Mouse (Mus musculus) intestine, embryonic 14.5 days (tissue): Measurements from ENCODE around the gene Serpina3m. TPM values are rescaled to one million over a fixed set of nuclear protein-coding genes. Genes with fewer than 3 reads are reported as not detected.
"Not testable (repeated sequence)": the region's sequence is repeated elsewhere in the genome, so short reads cannot be mapped to it uniquely, and the experiment has no call there.

Experiments
- ATAC-seq: fragments of 200-750 bp; cut with Nextera tagmentation; replicated peaks from 2 replicates; pipeline ENCODE4 v1.8.0; 2017; ENCODE audit warnings: low read depth, moderate number of reproducible peaks, moderate TSS enrichment, moderate library complexity; ENCODE audit not compliant: low FRiP score, low TSS enrichment
- DNase-seq: peaks from one replicate; pipeline ENCODE4 v3.0.0-alpha.2; 2018; ENCODE audit warnings: low spot score
- H3K27ac ChIP-seq: fragments of 300-500 bp; sonication (generic); 2 replicates; pipeline ENCODE4 v1.5.1; 2014; ENCODE audit warnings: low read depth, mild to moderate bottlenecking, control low read depth
- H3K27me3 ChIP-seq: fragments of 300-500 bp; sonication (generic); replicated peaks from 2 replicates; pipeline ENCODE4 v1.6.1; 2014; ENCODE audit warnings: low read length, control low read depth; ENCODE audit not compliant: control insufficient read depth, insufficient read depth
- H3K36me3 ChIP-seq: fragments of 300-500 bp; sonication (generic); 2 replicates; pipeline ENCODE4 v1.6.1; 2014; ENCODE audit warnings: low read length, control low read depth; ENCODE audit not compliant: control insufficient read depth, insufficient read depth
- H3K4me1 ChIP-seq: fragments of 300-500 bp; sonication (generic); replicated peaks from 2 replicates; pipeline ENCODE4 v1.6.1; 2014; ENCODE audit warnings: low read length, control low read depth, mixed read lengths; ENCODE audit not compliant: control insufficient read depth, insufficient read depth
- H3K4me2 ChIP-seq: fragments of 300-500 bp; sonication (generic); 2 replicates; pipeline ENCODE4 v1.6.1; 2014; ENCODE audit warnings: low read length
- H3K4me3 ChIP-seq: fragments of 300-500 bp; sonication (generic); 2 replicates; pipeline ENCODE4 v1.5.1; 2014; ENCODE audit warnings: low read depth, low read length, control low read depth, mixed read lengths
- H3K9ac ChIP-seq: fragments of 300-500 bp; sonication (generic); 2 replicates; pipeline ENCODE4 v1.6.1; 2014; ENCODE audit warnings: mild to moderate bottlenecking, low read length
- H3K9me3 ChIP-seq: fragments of 300-500 bp; sonication (generic); 2 replicates; pipeline ENCODE4 v1.6.1; 2016; ENCODE audit warnings: low read length, control low read depth; ENCODE audit not compliant: control insufficient read depth
- WGBS: fragments of 180-500 bp; shearing (Covaris S2); extraction: QIAGEN DNeasy Blood & Tissue Kit; methylation state at CpG from one replicate; pipeline ENCODE4 v1.1.7; 2014; 5-methylcytosine and 5-hydroxymethylcytosine counted together
- polyA plus RNA-seq: library from polyadenylated mRNA; unstranded; fragments of >200 nt; fragmentation: Nextera tagmentation; extraction: Ambion mirVana; gene quantifications from 2 replicates; pipeline ENCODE4 v1.2.1, GENCODE M21; 2014

Gene Serpina3m
- polyA plus RNA-seq, 1 experiment from 2014 or later = not detected

DNA sequence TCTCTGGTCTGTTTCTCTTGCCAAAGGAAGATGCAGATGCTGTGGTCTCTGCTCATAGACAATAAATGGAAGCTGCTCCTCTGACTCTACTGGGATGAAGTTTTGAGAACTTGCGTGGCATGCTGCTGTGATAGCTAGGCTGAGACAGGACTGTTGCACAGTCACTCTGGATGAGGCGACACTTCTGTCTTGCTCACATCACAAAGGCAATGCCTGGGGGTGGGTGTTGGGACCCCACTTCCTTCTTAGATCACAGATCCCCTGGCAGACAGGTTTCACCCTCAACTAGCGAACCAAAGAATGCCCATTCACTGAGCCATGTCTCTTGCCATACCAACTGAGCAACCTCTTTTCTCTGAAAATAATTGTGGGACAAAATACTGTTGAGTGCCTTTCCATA is 419 bp downstream of the Serpina3m start:
- Histone ChIP-seq H3K4me3 (no peak overlapping the region), H3K4me1 (no peaks in the 10 kb centered on the region), H3K9me3 (no peaks in the 10 kb centered on the region), H3K4me2 (no peak overlapping the region), H3K9ac (no peak overlapping the region), H3K27me3 (no peaks in the 10 kb centered on the region), H3K27ac (no peak overlapping the region), H3K36me3 (no peaks in the 10 kb centered on the region)
- 95% methylated on average over 3 of the region's 3 CpGs for WGBS
- DNase-seq (no peak), ATAC-seq (no peak)

DNA sequence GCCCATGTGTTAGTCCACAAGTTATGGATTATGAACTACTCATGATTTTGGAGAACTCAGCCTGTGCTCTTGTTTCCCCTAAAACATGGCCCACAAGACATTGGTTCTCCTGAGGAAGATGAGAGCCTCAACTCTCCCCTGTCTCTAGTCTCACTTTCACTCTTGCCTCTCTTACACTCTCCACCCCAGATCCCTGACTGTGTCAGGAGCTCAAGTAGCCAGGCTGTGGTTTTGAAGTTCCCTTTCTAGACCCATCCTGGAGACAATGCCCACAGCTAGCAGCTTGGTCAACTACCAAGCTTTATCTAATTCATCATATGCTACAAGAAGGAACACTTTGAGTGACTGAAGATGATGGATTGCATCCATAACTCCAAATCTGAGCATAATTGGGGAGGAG is 4.2 kb downstream of the Serpina3m start:
- not testable (repeated sequence) for H3K27me3 ChIP-seq, H3K27ac ChIP-seq, H3K4me3 ChIP-seq, H3K9me3 ChIP-seq, H3K4me2 ChIP-seq, H3K4me1 ChIP-seq, H3K9ac ChIP-seq, H3K36me3 ChIP-seq, ATAC-seq, DNase-seq

DNA sequence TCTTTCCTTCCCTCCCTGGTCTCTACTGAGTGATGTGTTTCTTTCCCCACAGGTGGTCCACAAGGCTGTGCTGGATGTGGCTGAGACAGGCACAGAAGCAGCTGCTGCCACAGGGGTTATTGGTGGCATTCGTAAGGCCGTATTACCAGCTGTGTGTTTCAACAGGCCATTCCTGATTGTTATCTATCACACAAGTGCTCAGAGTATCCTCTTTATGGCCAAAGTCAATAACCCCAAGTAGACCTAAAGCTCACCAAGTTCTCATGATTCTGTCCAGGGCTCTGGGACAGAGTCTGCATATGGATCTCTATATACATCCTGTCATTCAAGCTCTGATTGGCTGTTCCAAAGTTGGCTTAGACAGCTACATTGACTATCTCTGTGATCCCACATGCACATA is 6.9 kb downstream of the Serpina3m start:
- Histone ChIP-seq H3K27me3 (no peaks in the 10 kb centered on the region), H3K4me3 (no peak overlapping the region), H3K27ac (no peak overlapping the region), H3K9ac (no peak overlapping the region), H3K4me1 (no peaks in the 10 kb centered on the region), H3K4me2 (no peak overlapping the region), H3K9me3 (no peaks in the 10 kb centered on the region), H3K36me3 (no peaks in the 10 kb centered on the region)
- no peak for DNase-seq
- 68% methylated on average over 2 of the region's 2 CpGs for WGBS
- ATAC-seq = no peak

DNA sequence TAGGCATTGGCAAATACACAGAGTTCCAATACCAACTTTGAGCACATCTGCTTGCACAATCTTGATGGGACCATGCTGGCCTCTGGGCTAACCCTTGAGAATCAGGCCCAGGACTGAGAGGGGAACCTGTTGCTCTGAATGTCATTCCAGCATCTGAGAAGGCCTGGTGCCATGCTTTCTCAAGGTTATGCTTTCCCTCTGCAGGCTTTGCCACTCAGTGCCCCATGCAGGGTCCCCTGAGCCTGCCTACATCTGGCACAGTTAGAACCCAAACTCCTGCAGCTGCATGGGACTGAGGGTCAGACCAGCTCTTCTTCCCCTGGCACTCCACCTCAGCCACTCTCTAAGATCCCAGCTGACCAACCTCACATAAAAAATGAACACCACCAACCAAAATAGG is 7.4 kb downstream of the Serpina3m start:
- H3K27ac ChIP-seq = no peak overlapping the region
- no peaks in the 10 kb centered on the region for H3K4me1 ChIP-seq
- H3K27me3 ChIP-seq = no peaks in the 10 kb centered on the region
- H3K9ac ChIP-seq = no peak overlapping the region
- no peak overlapping the region for H3K4me2 ChIP-seq
- DNase-seq (no peak), ATAC-seq (no peak)
- H3K4me3 ChIP-seq = no peak overlapping the region
- no peaks in the 10 kb centered on the region for H3K9me3 ChIP-seq
- H3K36me3 ChIP-seq = no peaks in the 10 kb centered on the region

DNA sequence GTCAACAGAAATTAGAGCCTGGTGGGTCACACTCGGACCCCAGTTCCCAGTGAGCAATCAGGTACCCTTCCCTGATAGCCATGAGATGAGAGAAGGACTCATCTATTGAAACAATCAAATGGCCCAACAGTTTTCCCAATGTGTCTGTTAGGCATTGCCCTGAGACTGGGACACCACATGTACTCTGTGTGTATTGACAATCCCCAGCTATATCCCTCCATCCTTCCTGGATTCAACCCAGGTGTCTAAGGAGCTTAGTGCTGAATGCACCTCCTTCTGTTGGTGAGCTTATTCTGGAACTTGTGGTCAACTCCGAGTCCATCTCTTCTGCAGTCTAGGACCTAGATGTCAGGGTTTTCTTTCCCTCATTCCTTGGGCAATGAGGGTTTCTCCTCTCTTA is 8.8 kb downstream of the Serpina3m start:
- Histone ChIP-seq H3K4me1 (no peaks in the 10 kb centered on the region), H3K27me3 (no peaks in the 10 kb centered on the region), H3K36me3 (no peaks in the 10 kb centered on the region), H3K9me3 (no peaks in the 10 kb centered on the region), H3K27ac (no peak overlapping the region), H3K4me3 (no peak overlapping the region), H3K9ac (no peak overlapping the region), H3K4me2 (no peak overlapping the region)
- no peak for ATAC-seq
- DNase-seq = no peak
- 78% methylated on average over 2 of the region's 2 CpGs for WGBS

DNA sequence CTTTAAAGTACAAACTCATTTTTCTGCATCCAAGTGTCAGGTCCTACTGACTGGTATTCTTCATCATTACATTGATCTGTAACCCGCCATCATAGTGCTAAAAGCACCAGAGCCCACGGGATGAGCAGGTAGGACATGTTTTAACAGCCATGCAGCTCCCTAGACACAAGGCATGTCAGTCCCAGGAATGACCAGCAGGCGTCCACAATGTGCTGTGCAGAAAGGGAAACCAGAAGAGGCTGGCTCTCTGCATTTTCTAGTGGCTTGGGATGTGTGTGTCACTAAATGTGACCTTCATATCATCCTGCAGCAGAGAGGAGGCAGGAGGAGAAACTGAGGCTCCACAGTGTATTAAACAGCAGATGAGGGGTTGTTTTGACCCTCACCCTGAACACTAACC is 13.5 kb downstream of the Serpina3m start:
- not testable (repeated sequence) for DNase-seq, H3K36me3 ChIP-seq, H3K9ac ChIP-seq, ATAC-seq, H3K4me2 ChIP-seq, H3K27ac ChIP-seq, H3K27me3 ChIP-seq, H3K4me3 ChIP-seq, H3K9me3 ChIP-seq, H3K4me1 ChIP-seq
- 28% methylated on average over 3 of the region's 3 CpGs for WGBS

DNA sequence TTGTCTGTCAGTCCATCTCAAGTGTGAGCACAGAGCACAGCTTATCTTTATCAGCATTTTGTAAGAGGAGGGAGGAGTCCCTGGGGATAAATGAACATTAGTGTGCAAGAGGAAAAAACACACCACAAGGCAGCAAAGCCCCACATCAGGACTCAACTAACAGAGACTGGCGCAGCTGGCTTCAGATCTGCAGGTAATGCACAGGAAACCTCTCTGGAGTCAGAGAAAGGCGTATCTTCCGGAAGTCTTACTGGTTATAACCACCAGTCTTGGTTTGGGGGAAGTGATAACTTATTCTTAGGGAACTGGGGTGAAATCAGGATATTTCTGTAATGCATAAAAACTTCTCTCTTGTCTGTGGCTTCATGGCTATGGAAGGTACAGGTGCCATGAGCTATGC is 17.7 kb downstream of the Serpina3m start:
- Histone ChIP-seq H3K4me2 (no peak overlapping the region), H3K4me3 (no peak overlapping the region), H3K36me3 (no peaks in the 10 kb centered on the region), H3K27me3 (no peaks in the 10 kb centered on the region), H3K27ac (no peak overlapping the region), H3K9me3 (no peaks in the 10 kb centered on the region), H3K4me1 (no peaks in the 10 kb centered on the region), H3K9ac (no peak overlapping the region)
- DNase-seq (no peak), ATAC-seq (no peak)
- WGBS = 90% methylated on average over 3 of the region's 3 CpGs

DNA sequence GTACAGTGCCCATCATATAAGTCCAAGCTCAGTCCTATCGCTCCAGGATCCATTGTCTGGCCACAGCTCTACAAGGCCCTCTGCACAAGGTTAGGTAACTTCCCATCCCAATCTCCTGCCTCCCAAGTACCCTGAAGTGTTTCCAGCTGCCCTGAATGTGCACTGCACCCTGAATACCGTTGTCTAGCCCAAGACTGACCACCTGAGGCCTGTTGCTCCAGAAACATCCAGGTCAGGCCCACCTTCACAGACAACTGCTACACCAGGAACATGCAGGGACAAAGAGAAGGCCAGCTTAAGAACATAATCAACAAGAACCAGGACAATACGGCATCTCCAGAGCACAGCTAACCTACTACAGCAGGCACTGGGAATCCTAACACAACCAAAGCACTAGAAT is 31.7 kb downstream of the Serpina3m start:
- no peak for ATAC-seq
- 88% methylated on average over 3 of the region's 3 CpGs for WGBS
- no peaks in the 10 kb centered on the region for H3K27me3 ChIP-seq
- H3K4me1 ChIP-seq = no peaks in the 10 kb centered on the region
- H3K36me3 ChIP-seq = no peaks in the 10 kb centered on the region
- DNase-seq = peak; percentile 15
- no peak overlapping the region for H3K9ac ChIP-seq
- no peaks in the 10 kb centered on the region for H3K9me3 ChIP-seq
- no peak overlapping the region for H3K4me2 ChIP-seq
- H3K27ac ChIP-seq = no peak overlapping the region
- no peak overlapping the region for H3K4me3 ChIP-seq

DNA sequence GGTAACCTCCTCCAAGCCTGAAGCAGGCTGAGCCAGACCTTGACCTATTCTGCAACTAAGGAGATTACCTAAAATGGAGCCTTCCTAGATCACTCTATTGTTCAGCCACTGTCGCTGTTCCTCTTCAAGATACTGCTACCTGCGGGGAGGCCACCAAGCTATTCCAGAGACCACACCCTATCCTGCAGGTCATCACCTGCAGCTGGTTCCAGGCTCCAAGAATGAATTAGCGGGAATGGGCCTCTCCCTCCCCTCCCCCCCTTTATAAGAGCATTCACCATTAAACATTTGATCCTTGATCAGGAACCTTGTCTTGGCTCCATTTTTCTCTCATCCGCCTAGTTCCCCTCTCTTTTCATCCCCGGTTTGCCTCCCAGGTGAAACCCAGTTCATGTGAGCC is 38.9 kb downstream of the Serpina3m start:
- H3K4me2 ChIP-seq, H3K9me3 ChIP-seq, H3K36me3 ChIP-seq, H3K27ac ChIP-seq, H3K4me3 ChIP-seq, H3K4me1 ChIP-seq, ATAC-seq, H3K27me3 ChIP-seq, H3K9ac ChIP-seq: not testable (repeated sequence)
- peak; percentile 41 for DNase-seq
- 75% methylated on average over 5 of the region's 5 CpGs for WGBS
